Mouse (Mus musculus): ENCODE measurements at regions not wholly inside any gene's neighbourhood (a gene's known extent, or its start where the extent isn't known, plus 50 kb on each side); places are given as distances from the start of the nearest gene placed in this dataset.

- no peak for DNase-seq
Observed at GRCm38 (mm10) chr9:85134900-85135299, 177.7 kb upstream of the Gm11114 start.

GRCm38 (mm10) chr9:85136715-85137582 is 175.6 kb upstream of the Gm11114 start:
- DNase-seq, result no peak

GRCm38 (mm10) chr9:85139891-85140290 is 172.7 kb upstream of the Gm11114 start:
- DNase-seq, result no peak

- DNase-seq, result no peak
Observed at GRCm38 (mm10) chr9:85144363-85144762, 168.2 kb upstream of the Gm11114 start.

- DNase-seq, result no peak
Observed at GRCm38 (mm10) chr9:85165632-85166031, 146.9 kb upstream of the Gm11114 start.

- no peak for DNase-seq
Observed at GRCm38 (mm10) chr9:85167243-85167642, 145.3 kb upstream of the Gm11114 start.

GRCm38 (mm10) chr9:85174431-85174830 is 138.1 kb upstream of the Gm11114 start:
- DNase-seq, result no peak

GRCm38 (mm10) chr9:85201202-85201601 is 111.4 kb upstream of the Gm11114 start:
- no peak for DNase-seq

GRCm38 (mm10) chr9:85224870-85225269 is 87.7 kb upstream of the Gm11114 start:
- DNase-seq, result no peak
